In genomic region chr3:116536428-116537199, GRCm38 (mm10) we compare ENCODE assay signal across 8 mouse cellular contexts. TPM values are rescaled to one million over a fixed set of nuclear protein-coding genes. Genes with fewer than 3 reads are reported as not detected.
DNase-seq lines count a peak whose midpoint lies in the region; ATAC-seq and TF ChIP-seq lines count a peak whose summit lies in the region.

No protein-coding gene starts in this region.

- TF ChIP-seq EP300 in liver, embryonic 14.5 days (IDR thresholded peaks at IDR 0.05; ENCODE audit: low read depth): no peak

- H3K4me1 ChIP-seq in forebrain, postnatal 0 days (ENCODE audit: insufficient read depth): no peaks in the 10 kb centered on the region
- H3K4me1 ChIP-seq in forebrain, embryonic 10.5 days: no peaks in the 10 kb centered on the region
- peaks cover 23% of the 10 kb centered on the region for H3K4me1 ChIP-seq in heart, embryonic 12.5 days (replicated peaks)
- H3K4me1 ChIP-seq in liver, embryonic 14.5 days (replicated peaks; ENCODE audit: control insufficient read depth in 2 of 2, insufficient read depth in 2 of 2, low read length in 1 of 2): peaks cover 0 to 4% of the 10 kb centered on the region in 2 experiments; a peak in 1 of 4 replicates
- H3K4me1 ChIP-seq in limb, embryonic 10.5 days: peaks cover 10% of the 10 kb centered on the region; the same call in 1 of the 2 replicates
- no peaks in the 10 kb centered on the region for H3K4me1 ChIP-seq in midbrain, embryonic 13.5 days (replicated peaks)

- ATAC-seq in forebrain, postnatal 0 days: peak; percentile 74
- peak; percentile 88 for ATAC-seq in heart, embryonic 12.5 days (ENCODE audit: insufficient number of reproducible peaks, low FRiP score)
- ATAC-seq in liver, embryonic 14.5 days (ENCODE audit: insufficient read depth): peak; percentile 78
- ATAC-seq in midbrain, embryonic 13.5 days: no peak

- 76% methylated on average over 16 of the region's 16 CpGs for WGBS in forebrain, postnatal 0 days
- WGBS in forebrain, embryonic 10.5 days: 83% methylated on average over 16 of the region's 16 CpGs
- 17% methylated on average over 16 of the region's 16 CpGs for WGBS in heart, embryonic 12.5 days
- WGBS in liver, embryonic 14.5 days (ENCODE audit: insufficient replicate concordance): 43% methylated on average over 16 of the region's 16 CpGs
- 39% methylated on average over 16 of the region's 16 CpGs for WGBS in limb, embryonic 10.5 days
- WGBS in midbrain, embryonic 13.5 days: 77% methylated on average over 16 of the region's 16 CpGs

- no peak overlapping the region for H3K4me2 ChIP-seq in forebrain, postnatal 0 days (ENCODE audit: low read depth)
- peak overlapping the region; percentile 56 for H3K4me2 ChIP-seq in heart, embryonic 12.5 days
- H3K4me2 ChIP-seq in liver, embryonic 14.5 days (ENCODE audit: low read depth): no peak overlapping the region
- H3K4me2 ChIP-seq in midbrain, embryonic 13.5 days (replicated peaks): no peak overlapping the region

- H3K27ac ChIP-seq in forebrain, postnatal 0 days (ENCODE audit: low read depth, low read length): no peak overlapping the region
- no peak overlapping the region for H3K27ac ChIP-seq in forebrain, embryonic 10.5 days
- peak overlapping the region; percentile 86 for H3K27ac ChIP-seq in heart, embryonic 12.5 days (ENCODE audit: poor library complexity, severe bottlenecking)
- H3K27ac ChIP-seq in liver, embryonic 14.5 days: no peak overlapping the region
- no peak overlapping the region for H3K27ac ChIP-seq in limb, embryonic 10.5 days
- no peak overlapping the region for H3K27ac ChIP-seq in midbrain, embryonic 13.5 days

- peaks cover 39% of the 10 kb centered on the region for H3K36me3 ChIP-seq in forebrain, postnatal 0 days (ENCODE audit: insufficient read depth)
- H3K36me3 ChIP-seq in forebrain, embryonic 10.5 days (replicated peaks): peaks cover 80% of the 10 kb centered on the region
- peaks cover 56% of the 10 kb centered on the region for H3K36me3 ChIP-seq in heart, embryonic 12.5 days
- H3K36me3 ChIP-seq in liver, embryonic 14.5 days (replicated peaks; ENCODE audit: control insufficient read depth, insufficient read depth, low read depth): no peaks in the 10 kb centered on the region
- peaks cover 66% of the 10 kb centered on the region for H3K36me3 ChIP-seq in limb, embryonic 10.5 days
- peaks cover 77% of the 10 kb centered on the region for H3K36me3 ChIP-seq in midbrain, embryonic 13.5 days

- no peaks in the 10 kb centered on the region for H3K27me3 ChIP-seq in forebrain, postnatal 0 days (ENCODE audit: insufficient read depth, low read length)
- H3K27me3 ChIP-seq in forebrain, embryonic 10.5 days (ENCODE audit: poor library complexity, severe bottlenecking): no peaks in the 10 kb centered on the region
- peaks cover 16% of the 10 kb centered on the region for H3K27me3 ChIP-seq in heart, embryonic 12.5 days (replicated peaks)
- no peaks in the 10 kb centered on the region for H3K27me3 ChIP-seq in liver, embryonic 14.5 days (ENCODE audit: control insufficient read depth, insufficient read depth, low read length)
- no peaks in the 10 kb centered on the region for H3K27me3 ChIP-seq in limb, embryonic 10.5 days (ENCODE audit: low read depth, poor library complexity, severe bottlenecking)
- H3K27me3 ChIP-seq in midbrain, embryonic 13.5 days: no peaks in the 10 kb centered on the region

- DNase-seq in forebrain, postnatal 0 days: no peak
- DNase-seq in forebrain, embryonic 10.5 days (ENCODE audit: extremely low spot score, low spot score): no peak
- peak; percentile 34 for DNase-seq in MEL-GATA-1-ER (ENCODE audit: extremely low read depth, low read depth)
- DNase-seq in liver, embryonic 14.5 days (ENCODE audit: low read depth in 3 of 3, low spot score in 3 of 3): peak in 2 of 3 experiments; percentile 25 to 42
- no peak for DNase-seq in Muller cell, postnatal 12 days (ENCODE audit: inconsistent ontology term)
- no peak for DNase-seq in limb, embryonic 10.5 days (ENCODE audit: low spot score)

- TF ChIP-seq CTCF in forebrain, postnatal 0 days (IDR thresholded peaks at IDR 0.05; ENCODE audit: low read depth): no peak
- no peak for TF ChIP-seq CTCF in liver, embryonic 14.5 days (IDR thresholded peaks at IDR 0.05; ENCODE audit: low read depth)

- H3K9ac ChIP-seq in forebrain, postnatal 0 days: no peak overlapping the region
- H3K9ac ChIP-seq in heart, embryonic 12.5 days: no peak overlapping the region
- H3K9ac ChIP-seq in liver, embryonic 14.5 days (replicated peaks): no peak overlapping the region
- H3K9ac ChIP-seq in midbrain, embryonic 13.5 days (replicated peaks): no peak overlapping the region

- H3K4me3 ChIP-seq in forebrain, postnatal 0 days (ENCODE audit: low read depth, low read length): no peak overlapping the region
- H3K4me3 ChIP-seq in forebrain, embryonic 10.5 days: no peak overlapping the region
- peak overlapping the region; percentile 10 for H3K4me3 ChIP-seq in heart, embryonic 12.5 days
- H3K4me3 ChIP-seq in liver, embryonic 14.5 days (ENCODE audit: insufficient read depth in 1 of 2, low read depth in 2 of 2, low read length in 2 of 2): no peak overlapping the region
- no peak overlapping the region for H3K4me3 ChIP-seq in limb, embryonic 10.5 days
- no peak overlapping the region for H3K4me3 ChIP-seq in midbrain, embryonic 13.5 days (replicated peaks)

- H3K9me3 ChIP-seq in forebrain, postnatal 0 days (ENCODE audit: low read length): no peaks in the 10 kb centered on the region
- no peaks in the 10 kb centered on the region for H3K9me3 ChIP-seq in forebrain, embryonic 10.5 days
- no peaks in the 10 kb centered on the region for H3K9me3 ChIP-seq in heart, embryonic 12.5 days (replicated peaks)
- H3K9me3 ChIP-seq in liver, embryonic 14.5 days (ENCODE audit: control insufficient read depth, low read length): no peaks in the 10 kb centered on the region
- no peaks in the 10 kb centered on the region for H3K9me3 ChIP-seq in limb, embryonic 10.5 days (replicated peaks)
- no peaks in the 10 kb centered on the region for H3K9me3 ChIP-seq in midbrain, embryonic 13.5 days

RNA-seq across cellular contexts. Expression of gene Dbt, which starts 23.7 kb away (rescaled TPM):
- 17.2 and 21.1 TPM in 2 replicates for total RNA-seq in forebrain, postnatal 0 days (2014; rRNA removed)
- polyA plus RNA-seq in forebrain, postnatal 0 days (2015; fragmentation: Nextera tagmentation; extraction: Ambion mirVana): 5.0 and 13.3 TPM in 2 replicates
- 11.4 and 12.4 TPM in 2 replicates for polyA plus RNA-seq in forebrain, embryonic 10.5 days (2016; fragmentation: Nextera tagmentation; extraction: Ambion mirVana)
- polyA plus RNA-seq in heart, embryonic 12.5 days (2016; fragmentation: Nextera tagmentation; extraction: Ambion mirVana): 23.2 and 26.6 TPM in 2 replicates
- polyA plus RNA-seq in liver, embryonic 14.5 days (2012; rRNA removed): 6.7 and 10.0 TPM in 2 replicates
- 5.8 and 6.0 TPM in 2 replicates for polyA plus RNA-seq in liver, embryonic 14.5 days (2014; fragmentation: Nextera tagmentation; extraction: Ambion mirVana)
- polyA plus RNA-seq in limb, embryonic 10.5 days (2016; fragmentation: Nextera tagmentation; extraction: Ambion mirVana): 11.2 and 12.4 TPM in 2 replicates
- polyA plus RNA-seq in midbrain, embryonic 13.5 days (2015; fragmentation: Nextera tagmentation; extraction: Ambion mirVana): 11.5 and 11.9 TPM in 2 replicates

RNA-seq across cellular contexts. Expression of gene Lrrc39, which starts 26.2 kb away (rescaled TPM):
- total RNA-seq in forebrain, postnatal 0 days (2014; rRNA removed): 0.08 TPM in 1 of 2 replicates, not detected in the other
- 0.15 and 0.16 TPM in 2 replicates for polyA plus RNA-seq in forebrain, postnatal 0 days (2015; fragmentation: Nextera tagmentation; extraction: Ambion mirVana)
- 0.49 and 0.73 TPM in 2 replicates for polyA plus RNA-seq in forebrain, embryonic 10.5 days (2016; fragmentation: Nextera tagmentation; extraction: Ambion mirVana)
- polyA plus RNA-seq in heart, embryonic 12.5 days (2016; fragmentation: Nextera tagmentation; extraction: Ambion mirVana): 32.8 and 35.7 TPM in 2 replicates
- 2.2 and 2.6 TPM in 2 replicates for polyA plus RNA-seq in liver, embryonic 14.5 days (2012; rRNA removed)
- polyA plus RNA-seq in liver, embryonic 14.5 days (2014; fragmentation: Nextera tagmentation; extraction: Ambion mirVana): 3.1 TPM in 2 replicates
- 0.48 and 0.61 TPM in 2 replicates for polyA plus RNA-seq in limb, embryonic 10.5 days (2016; fragmentation: Nextera tagmentation; extraction: Ambion mirVana)
- polyA plus RNA-seq in midbrain, embryonic 13.5 days (2015; fragmentation: Nextera tagmentation; extraction: Ambion mirVana): 0.51 and 0.71 TPM in 2 replicates

RNA-seq across cellular contexts. Expression of gene Rtca, which starts 28.6 kb away (rescaled TPM):
- total RNA-seq in forebrain, postnatal 0 days (2014; rRNA removed): 89.9 and 109 TPM in 2 replicates
- polyA plus RNA-seq in forebrain, postnatal 0 days (2015; fragmentation: Nextera tagmentation; extraction: Ambion mirVana): 137 TPM in 2 replicates
- polyA plus RNA-seq in forebrain, embryonic 10.5 days (2016; fragmentation: Nextera tagmentation; extraction: Ambion mirVana): 117 and 118 TPM in 2 replicates
- 59.9 and 62.4 TPM in 2 replicates for polyA plus RNA-seq in heart, embryonic 12.5 days (2016; fragmentation: Nextera tagmentation; extraction: Ambion mirVana)
- polyA plus RNA-seq in liver, embryonic 14.5 days (2012; rRNA removed): 11.4 and 18.6 TPM in 2 replicates
- polyA plus RNA-seq in liver, embryonic 14.5 days (2014; fragmentation: Nextera tagmentation; extraction: Ambion mirVana): 27.3 TPM in 2 replicates
- polyA plus RNA-seq in limb, embryonic 10.5 days (2016; fragmentation: Nextera tagmentation; extraction: Ambion mirVana): 111 and 121 TPM in 2 replicates
- 118 TPM in 2 replicates for polyA plus RNA-seq in midbrain, embryonic 13.5 days (2015; fragmentation: Nextera tagmentation; extraction: Ambion mirVana)

RNA-seq across cellular contexts. Expression of gene Sass6, which starts 58.2 kb away (rescaled TPM):
- 8.7 and 10.3 TPM in 2 replicates for total RNA-seq in forebrain, postnatal 0 days (2014; rRNA removed)
- 6.0 and 8.0 TPM in 2 replicates for polyA plus RNA-seq in forebrain, postnatal 0 days (2015; fragmentation: Nextera tagmentation; extraction: Ambion mirVana)
- polyA plus RNA-seq in forebrain, embryonic 10.5 days (2016; fragmentation: Nextera tagmentation; extraction: Ambion mirVana): 42.7 and 43.1 TPM in 2 replicates
- 19.9 and 21.0 TPM in 2 replicates for polyA plus RNA-seq in heart, embryonic 12.5 days (2016; fragmentation: Nextera tagmentation; extraction: Ambion mirVana)
- polyA plus RNA-seq in liver, embryonic 14.5 days (2012; rRNA removed): 4.7 and 7.7 TPM in 2 replicates
- 16.1 and 18.9 TPM in 2 replicates for polyA plus RNA-seq in liver, embryonic 14.5 days (2014; fragmentation: Nextera tagmentation; extraction: Ambion mirVana)
- polyA plus RNA-seq in limb, embryonic 10.5 days (2016; fragmentation: Nextera tagmentation; extraction: Ambion mirVana): 35.8 and 41.9 TPM in 2 replicates
- 23.5 and 25.1 TPM in 2 replicates for polyA plus RNA-seq in midbrain, embryonic 13.5 days (2015; fragmentation: Nextera tagmentation; extraction: Ambion mirVana)

Comparison
In these comparisons a context has a peak if more than half of its experiments do, and no peak if none do; other contexts are left out.
1. DNase-seq: peak in MEL-GATA-1-ER (single experiment) and liver, embryonic 14.5 days (2 of 3); none in forebrain, postnatal 0 days (single experiment), forebrain, embryonic 10.5 days (single experiment), Muller cell, postnatal 12 days (single experiment) and limb, embryonic 10.5 days (single experiment).